Mouse (Mus musculus) neural tube, embryonic 12.5 days (tissue): ENCODE measurements around the gene Uqcrc2. TPM values are rescaled to one million over a fixed set of nuclear protein-coding genes. Genes with fewer than 3 reads are reported as not detected.

ENCODE experiments used
- ATAC-seq: fragments of 200-750 bp; cut with Nextera tagmentation; 2 replicates; pipeline ENCODE4 v1.8.0; 2017; ENCODE audit warnings: low read depth, mild to moderate bottlenecking, moderate TSS enrichment, moderate library complexity; ENCODE audit not compliant: low FRiP score
- H3K27ac ChIP-seq: fragments of 300-500 bp; sonication (generic); 2 replicates; pipeline ENCODE4 v1.5.1; 2016
- H3K27me3 ChIP-seq: fragments of 300-500 bp; sonication (generic); replicated peaks from 2 replicates; pipeline ENCODE4 v1.6.1; 2016; ENCODE audit warnings: mild to moderate bottlenecking
- H3K36me3 ChIP-seq: fragments of 300-500 bp; sonication (generic); 2 replicates; pipeline ENCODE4 v1.6.1; 2016; ENCODE audit warnings: mild to moderate bottlenecking
- H3K4me1 ChIP-seq: fragments of 300-500 bp; sonication (generic); 2 replicates; pipeline ENCODE4 v1.6.1; 2016
- H3K4me2 ChIP-seq: fragments of 300-500 bp; sonication (generic); replicated peaks from 2 replicates; pipeline ENCODE4 v1.6.1; 2016; ENCODE audit warnings: mild to moderate bottlenecking
- H3K4me3 ChIP-seq: fragments of 300-500 bp; sonication (generic); 2 replicates; pipeline ENCODE4 v1.5.1; 2016
- H3K9ac ChIP-seq: fragments of 300-500 bp; sonication (generic); 2 replicates; pipeline ENCODE4 v1.6.1; 2016; ENCODE audit warnings: mild to moderate bottlenecking
- H3K9me3 ChIP-seq: fragments of 300-500 bp; sonication (generic); 2 replicates; pipeline ENCODE4 v1.6.1; 2016; ENCODE audit warnings: mild to moderate bottlenecking
- WGBS: fragments of 180-500 bp; shearing (Covaris S2); methylation state at CpG from one replicate; pipeline ENCODE4 v1.1.7; 2016; 5-methylcytosine and 5-hydroxymethylcytosine counted together
- polyA plus RNA-seq: library from polyadenylated mRNA; unstranded; fragments of >200 nt; fragmentation: Nextera tagmentation; extraction: Ambion mirVana; gene quantifications from 2 replicates; pipeline ENCODE4 v1.2.1, GENCODE M21; 2016

Uqcrc2 gene
- 176 and 181 TPM in 2 replicates for polyA plus RNA-seq

DNA sequence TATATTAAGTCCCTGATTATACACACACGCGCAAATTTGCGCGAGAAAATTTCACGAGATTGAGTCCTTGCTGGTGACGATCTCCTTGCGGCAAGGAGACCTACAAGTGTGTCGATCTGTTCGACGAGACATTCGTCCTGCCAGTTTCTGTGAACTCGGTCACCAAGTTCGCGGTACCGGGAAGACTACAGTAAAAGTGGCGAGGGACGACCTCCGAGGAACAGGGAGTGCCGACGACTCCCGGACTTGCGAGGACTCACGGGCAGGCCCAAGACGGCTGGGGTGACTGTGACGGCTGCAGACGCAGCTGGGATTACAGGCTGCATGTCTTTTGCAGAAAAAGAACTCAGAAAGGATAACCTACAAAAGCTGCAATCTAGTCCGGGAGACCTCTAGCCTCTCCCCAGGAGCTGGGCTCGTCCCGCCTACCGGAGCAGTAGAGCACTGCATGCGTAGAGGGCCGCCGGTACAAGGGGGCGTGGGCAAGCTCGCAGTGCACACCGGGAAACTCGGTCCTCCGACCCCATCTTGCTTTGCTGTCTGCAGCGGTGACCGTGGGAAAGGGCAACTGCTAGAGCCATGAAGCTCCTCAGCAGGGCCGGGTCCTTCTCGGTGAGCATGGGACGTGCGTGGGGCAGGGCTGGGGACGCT lies at the start of gene Uqcrc2:
TSS of gene Uqcrc2 (plus strand) at position 466 of the 651 bp plus-strand sequence.
- ATAC-seq: peak; percentile 99
- peak within 1 kb of the TSS; percentile 68 for H3K27ac ChIP-seq
- peaks cover 16% of the 10 kb centered on the region for H3K36me3 ChIP-seq
- no peaks in the 10 kb centered on the region for H3K9me3 ChIP-seq
- under 1% methylated on average over 45 of the region's 45 CpGs for WGBS
- peaks cover 12% of the 10 kb centered on the region for H3K4me1 ChIP-seq
- H3K4me2 ChIP-seq: peak within 1 kb of the TSS; percentile 89
- no peaks in the 10 kb centered on the region for H3K27me3 ChIP-seq
- peak within 1 kb of the TSS; percentile 87 for H3K9ac ChIP-seq
- H3K4me3 ChIP-seq: peak within 1 kb of the TSS; percentile 78

DNA sequence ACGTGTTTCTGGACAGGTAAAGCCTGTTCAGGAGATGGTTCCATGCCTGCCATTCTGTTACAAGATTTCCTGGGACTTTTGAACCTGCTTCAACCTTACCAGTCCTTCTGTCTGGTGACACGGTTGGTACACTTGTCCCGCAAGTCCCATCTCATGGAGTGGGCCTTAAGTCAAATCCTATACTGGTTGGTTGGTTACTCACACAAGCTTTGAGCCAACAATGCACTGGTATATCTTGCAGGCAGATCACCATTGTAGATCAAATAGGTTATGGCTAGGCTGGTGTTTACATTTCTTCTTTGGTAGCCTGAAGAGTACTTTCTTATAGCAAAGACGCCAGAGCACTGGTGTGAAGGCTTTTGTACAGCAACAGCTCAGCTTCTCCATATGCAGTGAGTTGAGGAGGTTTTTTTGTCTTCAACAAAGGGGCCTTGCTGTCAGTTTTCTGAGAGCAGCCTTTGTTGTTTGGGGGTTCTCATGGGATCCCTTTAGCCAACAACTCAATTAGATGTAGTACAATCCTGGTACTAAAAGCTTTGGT lies 37.7 kb upstream of the Uqcrc2 start:
- Histone ChIP-seq H3K27ac (no peak overlapping the region), H3K4me1 (no peaks in the 10 kb centered on the region), H3K27me3 (no peaks in the 10 kb centered on the region; the same call in 1 of the 2 replicates), H3K4me3 (peak overlapping the region; percentile 39), H3K9ac (peak overlapping the region; percentile 57), H3K9me3 (no peaks in the 10 kb centered on the region), H3K4me2 (peak overlapping the region; percentile 73), H3K36me3 (no peaks in the 10 kb centered on the region)
- ATAC-seq: peak; percentile 39; the same call in 1 of the 2 replicates
- WGBS: 87% methylated on average over 4 of the region's 4 CpGs

DNA sequence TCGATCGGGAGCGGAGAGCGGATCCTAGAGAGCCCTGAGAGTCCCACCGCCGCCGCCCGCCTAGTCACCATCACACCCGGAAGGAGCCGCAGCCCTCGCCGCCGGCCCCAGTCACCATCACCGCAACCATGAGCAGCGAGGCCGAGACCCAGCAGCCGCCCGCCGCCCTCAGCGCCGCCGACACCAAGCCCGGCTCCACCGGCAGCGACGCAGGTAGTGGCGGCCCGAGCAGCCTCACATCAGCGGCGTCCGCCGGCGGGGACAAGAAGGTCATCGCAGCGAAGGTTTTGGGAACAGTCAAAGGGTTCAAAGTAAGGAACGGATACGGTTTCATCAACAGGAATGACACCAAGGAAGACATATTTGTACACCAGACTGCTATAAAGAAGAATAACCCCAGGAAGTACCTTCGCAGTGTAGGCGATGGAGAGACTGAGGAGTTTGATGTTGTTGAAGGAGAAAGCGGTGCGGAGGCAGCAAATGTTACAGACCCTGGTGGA lies 37.2 kb upstream of the Uqcrc2 start:
- Histone ChIP-seq H3K27ac (no peak overlapping the region), H3K9me3 (no peaks in the 10 kb centered on the region), H3K4me2 (peak overlapping the region; percentile 73), H3K27me3 (no peaks in the 10 kb centered on the region; the same call in 1 of the 2 replicates), H3K4me3 (peak overlapping the region; percentile 39), H3K4me1 (no peaks in the 10 kb centered on the region), H3K9ac (peak overlapping the region; percentile 57), H3K36me3 (no peaks in the 10 kb centered on the region)
- 8% methylated on average over 41 of the region's 41 CpGs for WGBS
- ATAC-seq: peak; percentile 85

DNA sequence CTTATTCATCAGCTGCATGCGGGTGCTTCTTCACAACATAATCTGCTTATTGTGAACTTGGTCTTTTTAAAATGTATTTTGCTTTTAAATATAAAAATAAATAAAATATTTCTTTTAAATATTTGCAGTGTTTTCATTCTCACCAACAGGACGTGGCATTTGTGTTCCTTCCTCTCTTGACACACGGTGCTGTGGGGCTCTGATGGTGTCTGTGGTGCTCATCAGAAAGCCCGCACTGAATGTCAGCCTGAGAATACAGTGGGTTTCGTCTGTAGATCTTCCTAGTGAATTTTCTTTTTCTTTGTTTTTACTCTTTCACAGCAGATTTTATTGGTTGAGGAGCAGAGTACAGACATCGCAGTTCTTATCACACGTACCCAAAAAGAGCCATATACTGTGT lies 36.6 kb upstream of the Uqcrc2 start:
- no peak for ATAC-seq
- Histone ChIP-seq H3K27ac (no peak overlapping the region), H3K9ac (no peak overlapping the region), H3K4me3 (no peak overlapping the region), H3K27me3 (no peaks in the 10 kb centered on the region; the same call in 1 of the 2 replicates), H3K4me1 (no peaks in the 10 kb centered on the region), H3K36me3 (no peaks in the 10 kb centered on the region), H3K9me3 (no peaks in the 10 kb centered on the region), H3K4me2 (peak overlapping the region; percentile 73)
- 80% methylated on average over 7 of the region's 7 CpGs for WGBS

- Histone ChIP-seq H3K4me2 (no peak overlapping the region), H3K36me3 (no peaks in the 10 kb centered on the region), H3K27me3 (no peaks in the 10 kb centered on the region), H3K27ac (no peak overlapping the region), H3K9me3 (no peaks in the 10 kb centered on the region), H3K4me3 (no peak overlapping the region), H3K4me1 (no peaks in the 10 kb centered on the region), H3K9ac (no peak overlapping the region)
- 75% methylated on average over 8 of the region's 8 CpGs for WGBS
- ATAC-seq: no peak
Observed at GRCm38 (mm10) chr7:120620075-120620771, 14.8 kb upstream of the Uqcrc2 start.

GRCm38 (mm10) chr7:120620841-120621240 lies 14.1 kb upstream of the Uqcrc2 start:
- Histone ChIP-seq H3K27me3 (no peaks in the 10 kb centered on the region), H3K36me3 (no peaks in the 10 kb centered on the region), H3K27ac (no peak overlapping the region), H3K9me3 (no peaks in the 10 kb centered on the region), H3K9ac (no peak overlapping the region), H3K4me2 (no peak overlapping the region), H3K4me1 (no peaks in the 10 kb centered on the region), H3K4me3 (no peak overlapping the region)
- WGBS: 92% methylated on average over 9 of the region's 9 CpGs
- no peak for ATAC-seq

GRCm38 (mm10) chr7:120632518-120632917 lies 2.5 kb upstream of the Uqcrc2 start:
- Histone ChIP-seq H3K4me1 (peaks cover 12% of the 10 kb centered on the region), H3K27me3 (no peaks in the 10 kb centered on the region), H3K27ac (no peak overlapping the region), H3K9me3 (no peaks in the 10 kb centered on the region), H3K4me2 (no peak overlapping the region), H3K9ac (no peak overlapping the region), H3K4me3 (no peak overlapping the region), H3K36me3 (no peaks in the 10 kb centered on the region)
- 84% methylated on average over 1 of the region's 1 CpGs for WGBS
- ATAC-seq: no peak

DNA sequence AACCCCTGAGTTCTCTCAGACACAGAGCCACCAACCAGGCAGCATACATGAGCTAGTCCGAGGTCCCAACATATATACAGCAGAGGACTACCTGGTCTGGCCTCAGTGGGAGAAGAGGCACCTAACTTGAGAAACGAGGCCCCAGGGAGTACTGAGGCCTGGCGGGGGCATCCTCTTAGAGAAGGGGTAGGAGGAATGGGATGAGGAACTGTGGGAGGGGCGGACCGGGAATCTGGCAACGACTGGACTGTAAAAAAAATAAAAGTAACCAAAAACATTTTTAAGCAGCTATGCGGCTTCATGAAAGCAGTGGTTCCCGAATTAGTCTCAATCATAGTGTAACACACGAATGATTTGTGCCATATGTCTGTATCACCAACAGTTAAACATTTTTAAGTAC lies 675 bp upstream of the Uqcrc2 start:
- H3K4me1 ChIP-seq: peaks cover 12% of the 10 kb centered on the region
- 10% methylated on average over 9 of the region's 9 CpGs for WGBS
- ATAC-seq: peak; percentile 37
- peaks cover 11% of the 10 kb centered on the region for H3K36me3 ChIP-seq
- peak overlapping the region; percentile 87 for H3K9ac ChIP-seq
- peak overlapping the region; percentile 89 for H3K4me2 ChIP-seq
- peak overlapping the region; percentile 78 for H3K4me3 ChIP-seq
- no peaks in the 10 kb centered on the region for H3K27me3 ChIP-seq
- no peak overlapping the region for H3K27ac ChIP-seq
- no peaks in the 10 kb centered on the region for H3K9me3 ChIP-seq

DNA sequence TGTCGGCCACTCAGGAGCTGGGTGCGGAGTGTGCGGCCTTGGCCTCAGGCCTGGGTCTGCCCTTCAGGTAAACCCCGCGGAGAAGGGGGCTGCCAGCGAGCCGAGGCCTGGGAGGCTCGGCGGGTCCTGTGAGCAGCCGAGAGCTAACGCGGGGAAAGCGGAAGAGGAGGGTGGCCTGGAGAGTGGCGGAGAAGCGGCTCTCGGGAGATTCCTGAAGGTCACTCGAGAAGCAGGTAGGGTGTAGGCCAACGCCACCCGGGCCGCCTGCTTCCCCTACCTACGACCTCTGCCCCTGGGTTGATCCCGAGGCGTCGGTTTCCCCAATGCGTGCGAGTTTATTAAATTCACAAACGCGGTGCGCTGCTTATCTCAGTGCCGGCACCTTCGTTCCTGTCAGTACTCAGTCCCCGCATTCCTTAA lies 396 bp downstream of the Uqcrc2 start:
- Histone ChIP-seq H3K4me3 (peak overlapping the region; percentile 78), H3K4me1 (peaks cover 12% of the 10 kb centered on the region), H3K27ac (peak overlapping the region; percentile 68), H3K9me3 (no peaks in the 10 kb centered on the region), H3K36me3 (peaks cover 20% of the 10 kb centered on the region), H3K4me2 (peak overlapping the region; percentile 89), H3K27me3 (no peaks in the 10 kb centered on the region), H3K9ac (peak overlapping the region; percentile 87)
- ATAC-seq: peak; percentile 88
- under 1% methylated on average over 32 of the region's 32 CpGs for WGBS

- 1% methylated on average over 11 of the region's 11 CpGs for WGBS
Observed at GRCm38 (mm10) chr7:120635821-120636220, 845 bp downstream of the Uqcrc2 start.

GRCm38 (mm10) chr7:120643217-120643616 lies 8.2 kb downstream of the Uqcrc2 start:
- H3K9ac ChIP-seq: no peak overlapping the region
- WGBS: 67% methylated on average over 4 of the region's 4 CpGs

More at GRCm38 (mm10) chr7:120635821-120636220, 845 bp downstream of the Uqcrc2 start:
- Histone ChIP-seq H3K4me3 (peak overlapping the region; percentile 78), H3K9ac (peak overlapping the region; percentile 87), H3K36me3 (peaks cover 22% of the 10 kb centered on the region), H3K4me1 (peaks cover 12% of the 10 kb centered on the region), H3K27ac (no peak overlapping the region), H3K4me2 (peak overlapping the region; percentile 89), H3K27me3 (no peaks in the 10 kb centered on the region), H3K9me3 (no peaks in the 10 kb centered on the region)
- no peak for ATAC-seq

GRCm38 (mm10) chr7:120647849-120648248 lies 12.9 kb downstream of the Uqcrc2 start:
- no peak overlapping the region for H3K4me3 ChIP-seq
- no peak overlapping the region for H3K9ac ChIP-seq
- H3K27ac ChIP-seq: no peak overlapping the region
- H3K4me2 ChIP-seq: no peak overlapping the region
- 94% methylated on average over 2 of the region's 2 CpGs for WGBS
- peaks cover 84% of the 10 kb centered on the region for H3K36me3 ChIP-seq
- no peaks in the 10 kb centered on the region for H3K4me1 ChIP-seq
- ATAC-seq: no peak
- H3K27me3 ChIP-seq: no peaks in the 10 kb centered on the region
- H3K9me3 ChIP-seq: no peaks in the 10 kb centered on the region

More at GRCm38 (mm10) chr7:120643217-120643616, 8.2 kb downstream of the Uqcrc2 start:
- Histone ChIP-seq H3K27me3 (no peaks in the 10 kb centered on the region), H3K4me1 (no peaks in the 10 kb centered on the region), H3K4me2 (no peak overlapping the region), H3K9me3 (no peaks in the 10 kb centered on the region), H3K4me3 (no peak overlapping the region), H3K36me3 (peaks cover 73% of the 10 kb centered on the region), H3K27ac (no peak overlapping the region)
- no peak for ATAC-seq
